Mouse (Mus musculus) CH12.LX (cell line): ENCODE measurements at regions not wholly inside any gene's neighbourhood (a gene's known extent, or its start where the extent isn't known, plus 50 kb on each side); places are given as distances from the start of the nearest gene placed in this dataset.

Experiments used
- CTCF ChIP-seq, 2 experiments: IDR thresholded peaks in 1 of 2; conservative IDR thresholded peaks in 1 of 2; 2 replicates each; pipeline ENCODE4 v1.5.1; 2011 to 2012; ENCODE audit warnings: low read depth in 2 of 2, low read length in 2 of 2, improper control_type of control experiment in 1 of 2, inconsistent platforms in 1 of 2, mild to moderate bottlenecking in 1 of 2, moderate library complexity in 1 of 2
- E2F4 ChIP-seq: IDR thresholded peaks from 2 replicates; pipeline ENCODE4 v1.6.1; 2011; ENCODE audit warnings: low read depth, low read length, improper control_type of control experiment; ENCODE audit not compliant: insufficient replicate concordance
- GABPA ChIP-seq: IDR thresholded peaks from 2 replicates; pipeline ENCODE4 v1.6.1; 2012; ENCODE audit warnings: low read depth, low read length, improper control_type of control experiment, inconsistent platforms; ENCODE audit not compliant: insufficient replicate concordance
- JUND ChIP-seq: conservative IDR thresholded peaks from 2 replicates; pipeline ENCODE4 v1.6.1; 2011; ENCODE audit warnings: low read depth, low read length, improper control_type of control experiment
- RCOR1 ChIP-seq: conservative IDR thresholded peaks from 2 replicates; pipeline ENCODE4 v1.6.1; 2012; ENCODE audit warnings: low read depth, mild to moderate bottlenecking, inconsistent platforms, low read length, improper control_type of control experiment
- SMC3 ChIP-seq: IDR thresholded peaks from 2 replicates; pipeline ENCODE4 v1.6.1; 2011; ENCODE audit warnings: low read depth, low read length, improper control_type of control experiment
- TCF12 ChIP-seq: IDR thresholded peaks from 2 replicates; pipeline ENCODE4 v1.6.1; 2014; ENCODE audit warnings: low read depth, mild to moderate bottlenecking, inconsistent platforms, low read length, improper control_type of control experiment
- USF2 ChIP-seq: conservative IDR thresholded peaks from 2 replicates; pipeline ENCODE4 v1.6.1; 2011; ENCODE audit warnings: low read depth, low read length, improper control_type of control experiment
- ZMIZ1 ChIP-seq: IDR thresholded peaks from 2 replicates; pipeline ENCODE4 v1.6.1; 2012; ENCODE audit warnings: low read depth, mild to moderate bottlenecking, inconsistent platforms, low read length, improper control_type of control experiment

GRCm38 (mm10) chr12:7691996-7692395, 285.5 kb upstream of the Apob start:
- TF ChIP-seq USF2 (no peak), SMC3 (no peak), RCOR1 (no peak), JUND (no peak), TCF12 (no peak), GABPA (no peak), CTCF (conservative IDR thresholded peaks at IDR 0.05 in 1 of 2, IDR thresholded peaks at IDR 0.05 in 1 of 2; ENCODE audit: low read depth in 2 of 2, low read length in 2 of 2) (no peak), E2F4 (no peak), ZMIZ1 (no peak)
